Mouse (Mus musculus) ES-Bruce4 (cell line): ENCODE measurements at regions not wholly inside any gene's neighbourhood (a gene's known extent, or its start where the extent isn't known, plus 50 kb on each side); places are given as distances from the start of the nearest gene placed in this dataset.

Experiments used
- H3K27ac ChIP-seq: 2 replicates; pipeline ENCODE4 v1.5.1; 2012; ENCODE audit warnings: low read length, inconsistent platforms; ENCODE audit not compliant: insufficient read depth
- H3K27me3 ChIP-seq: 2 replicates; pipeline ENCODE4 v1.6.1; 2012; ENCODE audit warnings: mild to moderate bottlenecking, low read length, inconsistent platforms; ENCODE audit not compliant: control insufficient read depth, poor library complexity, insufficient read depth, severe bottlenecking
- H3K36me3 ChIP-seq: 2 replicates; pipeline ENCODE4 v1.6.1; 2012; ENCODE audit warnings: inconsistent platforms, mild to moderate bottlenecking, low read length, moderate library complexity; ENCODE audit not compliant: control insufficient read depth, poor library complexity, insufficient read depth, severe bottlenecking
- H3K4me1 ChIP-seq: one replicate; pipeline ENCODE4 v1.8.1; 2011; ENCODE audit warnings: low read length; ENCODE audit not compliant: control insufficient read depth, insufficient read depth
- H3K4me3 ChIP-seq: 2 replicates; pipeline ENCODE4 v1.5.1; 2011; ENCODE audit warnings: low read depth, mild to moderate bottlenecking, low read length
- H3K9ac ChIP-seq: 2 replicates; pipeline ENCODE4 v1.6.1; 2012; ENCODE audit warnings: low read depth, mild to moderate bottlenecking, inconsistent platforms; ENCODE audit not compliant: poor library complexity, severe bottlenecking
- H3K9me3 ChIP-seq: replicated peaks from 2 replicates; pipeline ENCODE4 v1.6.1; 2012; ENCODE audit warnings: mild to moderate bottlenecking, low read length, inconsistent platforms; ENCODE audit not compliant: control insufficient read depth, poor library complexity, insufficient read depth, severe bottlenecking
- CTCF ChIP-seq: IDR thresholded peaks from one replicate; pipeline ENCODE4 v1.8.1; 2011; ENCODE audit warnings: low read depth, low read length
- EP300 ChIP-seq: IDR thresholded peaks from 2 replicates; pipeline ENCODE4 v1.6.1; 2011; ENCODE audit warnings: low read depth, low read length; ENCODE audit not compliant: insufficient read depth
- POLR2A ChIP-seq: IDR thresholded peaks from one replicate; pipeline ENCODE4 v1.8.1; 2011; ENCODE audit warnings: low read length; ENCODE audit not compliant: insufficient read depth

GRCm38 (mm10) chr15:11597021-11597420 is 197.6 kb upstream of the Tars start:
- H3K4me3 ChIP-seq: no peak overlapping the region
- no peak overlapping the region for H3K9ac ChIP-seq
- no peaks in the 10 kb centered on the region for H3K9me3 ChIP-seq
- H3K4me1 ChIP-seq: no peaks in the 10 kb centered on the region
- no peak overlapping the region for H3K27ac ChIP-seq
- H3K36me3 ChIP-seq: no peaks in the 10 kb centered on the region
- TF ChIP-seq EP300: no peak
- TF ChIP-seq CTCF: no peak
- no peak for TF ChIP-seq POLR2A
- H3K27me3 ChIP-seq: no peaks in the 10 kb centered on the region

DNA sequence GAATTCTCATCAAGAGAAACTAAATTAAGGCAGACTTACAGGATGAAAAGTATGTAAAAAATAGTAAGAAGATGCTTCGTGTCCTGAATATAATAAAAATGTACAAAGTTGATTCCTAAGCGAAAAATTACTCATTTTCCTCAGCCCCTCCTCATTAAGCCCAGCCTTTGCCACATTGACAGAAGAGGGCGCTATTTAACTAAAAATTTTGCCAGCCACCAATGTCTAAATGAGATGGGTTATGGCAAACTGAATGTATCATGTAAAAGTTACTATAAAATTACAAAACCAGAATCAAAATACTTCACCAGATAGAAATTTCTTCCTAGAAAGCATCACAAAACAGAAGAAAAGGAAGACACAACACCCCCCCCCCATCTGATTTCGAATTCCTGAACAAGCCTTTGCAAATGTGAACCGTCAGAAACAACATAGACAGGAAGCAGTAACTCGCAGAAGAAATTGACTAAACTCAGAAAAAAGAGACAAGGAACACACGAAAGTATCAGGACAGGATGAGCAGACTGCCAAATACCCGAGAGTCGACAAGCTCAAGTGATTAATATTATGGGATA is 191.2 kb upstream of the Tars start:
- TF ChIP-seq CTCF: no peak
- no peak for TF ChIP-seq EP300

GRCm38 (mm10) chr15:11589795-11590194 is 190.3 kb upstream of the Tars start:
- H3K4me1 ChIP-seq: no peaks in the 10 kb centered on the region
- H3K4me3 ChIP-seq: no peak overlapping the region
- H3K9me3 ChIP-seq: no peaks in the 10 kb centered on the region
- H3K27ac ChIP-seq: no peak overlapping the region
- TF ChIP-seq POLR2A (no peak), CTCF (no peak), EP300 (no peak)
- H3K27me3 ChIP-seq: no peaks in the 10 kb centered on the region
- H3K36me3 ChIP-seq: no peaks in the 10 kb centered on the region
- H3K9ac ChIP-seq: no peak overlapping the region

More for the DNA sequence above, 191.2 kb upstream of the Tars start:
- no peaks in the 10 kb centered on the region for H3K9me3 ChIP-seq
- H3K27ac ChIP-seq: no peak overlapping the region
- no peaks in the 10 kb centered on the region for H3K27me3 ChIP-seq
- no peaks in the 10 kb centered on the region for H3K4me1 ChIP-seq
- no peak overlapping the region for H3K9ac ChIP-seq
- H3K4me3 ChIP-seq: no peak overlapping the region
- no peaks in the 10 kb centered on the region for H3K36me3 ChIP-seq

GRCm38 (mm10) chr15:11586384-11586783 is 186.9 kb upstream of the Tars start:
- Histone ChIP-seq H3K4me1 (no peaks in the 10 kb centered on the region), H3K9me3 (no peaks in the 10 kb centered on the region), H3K27me3 (no peaks in the 10 kb centered on the region), H3K9ac (no peak overlapping the region), H3K4me3 (no peak overlapping the region), H3K27ac (no peak overlapping the region), H3K36me3 (no peaks in the 10 kb centered on the region)
- TF ChIP-seq EP300 (no peak), POLR2A (no peak), CTCF (no peak)

- no peaks in the 10 kb centered on the region for H3K36me3 ChIP-seq
- TF ChIP-seq POLR2A (no peak), CTCF (no peak), EP300 (no peak)
- no peaks in the 10 kb centered on the region for H3K9me3 ChIP-seq
- no peaks in the 10 kb centered on the region for H3K27me3 ChIP-seq
- H3K4me1 ChIP-seq: no peaks in the 10 kb centered on the region
- no peak overlapping the region for H3K27ac ChIP-seq
- no peak overlapping the region for H3K4me3 ChIP-seq
- H3K9ac ChIP-seq: no peak overlapping the region
Observed at GRCm38 (mm10) chr15:11584155-11584554, 184.7 kb upstream of the Tars start.

DNA sequence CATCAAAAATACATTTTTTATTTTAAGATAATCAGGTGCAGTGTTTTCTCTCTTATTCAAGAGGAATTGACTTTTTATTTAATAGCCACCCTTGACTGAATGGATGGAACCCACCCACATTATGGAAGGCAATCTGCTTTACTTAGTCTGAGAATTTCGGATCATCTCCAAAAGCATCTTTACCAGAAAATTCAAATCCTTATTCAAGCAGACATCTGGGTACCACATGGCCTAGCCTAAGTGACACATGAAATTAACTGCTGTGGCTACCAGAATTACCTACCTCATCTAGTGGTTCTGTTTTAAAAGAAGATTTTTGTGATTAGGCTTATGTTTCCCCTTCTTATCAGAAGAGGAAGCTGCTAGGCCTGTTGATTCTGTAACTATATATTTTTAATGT is 178.9 kb upstream of the Tars start:
- H3K4me3 ChIP-seq: no peak overlapping the region
- H3K27ac ChIP-seq: no peak overlapping the region
- H3K9me3 ChIP-seq: no peaks in the 10 kb centered on the region
- TF ChIP-seq POLR2A: no peak
- no peak for TF ChIP-seq EP300
- TF ChIP-seq CTCF: no peak
- no peaks in the 10 kb centered on the region for H3K4me1 ChIP-seq
- no peak overlapping the region for H3K9ac ChIP-seq
- H3K27me3 ChIP-seq: no peaks in the 10 kb centered on the region; the same call in 1 of the 2 replicates
- H3K36me3 ChIP-seq: no peaks in the 10 kb centered on the region
